Mouse (Mus musculus) ES-Bruce4 (cell line): ENCODE results near the gene Kif13a.

Experiments
- CTCF ChIP-seq: IDR thresholded peaks from one replicate; pipeline ENCODE4 v1.8.1; 2011; ENCODE audit warnings: low read depth, low read length
- EP300 ChIP-seq: IDR thresholded peaks from 2 replicates; pipeline ENCODE4 v1.6.1; 2011; ENCODE audit warnings: low read depth, low read length; ENCODE audit not compliant: insufficient read depth

- no peak for TF ChIP-seq CTCF
- no peak for TF ChIP-seq EP300
Observed at GRCm38 (mm10) chr13:46932049-46932448, 2.4 kb upstream of the Kif13a start.
